Mouse (Mus musculus) lung, adult 2 months (tissue): ENCODE results near the gene Cacna1e.

Experiments used
- CTCF ChIP-seq: fragments of 200-500 bp; IDR thresholded peaks from 2 replicates; pipeline ENCODE4 v1.5.1; 2011; ENCODE audit warnings: mild to moderate bottlenecking, low read length, control low read depth; ENCODE audit not compliant: insufficient read depth
- POLR2A ChIP-seq: fragments of 200-500 bp; IDR thresholded peaks from 2 replicates; pipeline ENCODE4 v1.6.1; 2011; ENCODE audit warnings: low read depth, mild to moderate bottlenecking, control low read depth, low read length, borderline replicate concordance; ENCODE audit errors: extremely low read depth

GRCm38 (mm10) chr1:154888018-154888417 is 3.7 kb upstream of the Cacna1e start:
- no peak for TF ChIP-seq POLR2A
- no peak for TF ChIP-seq CTCF
